ENCODE assay signal across 21 mouse cellular contexts in genomic region chr5:17468120-17468519, GRCm38 (mm10). TPM values are rescaled to one million over a fixed set of nuclear protein-coding genes. Genes with fewer than 3 reads are reported as not detected.
A peak's percentile ranks its signal among the peaks of the same experiment; 100 is the strongest.
DNase-seq lines count a peak whose midpoint lies in the region; ATAC-seq and TF ChIP-seq lines count a peak whose summit lies in the region.
"Not testable (repeated sequence)": the region's sequence is repeated elsewhere in the genome, so short reads cannot be mapped to it uniquely, and the experiment has no call there.
"Had no signal": no experiment of that assay in that cellular context is flagged by ENCODE, and none has a peak within 500 bp of the region (broad histone marks: within the 10 kb centered on the region; RNA-seq: fewer than 3 reads in every experiment).

No protein-coding gene starts in this region.

- TF ChIP-seq EP300 in liver, postnatal 0 days (IDR thresholded peaks at IDR 0.05; ENCODE audit: low read depth); stomach, postnatal 0 days (optimal IDR thresholded peaks at IDR 0.05): not testable (repeated sequence)

- H3K27ac ChIP-seq in forebrain, embryonic 10.5 days; heart, embryonic 10.5 days; liver, postnatal 0 days (ENCODE audit: low read depth); stomach, postnatal 0 days (replicated peaks): not testable (repeated sequence)

- H3K4me2 ChIP-seq in liver, postnatal 0 days (ENCODE audit: low read depth, low read length); stomach, postnatal 0 days (replicated peaks; ENCODE audit: low read depth): not testable (repeated sequence)

- WGBS in forebrain, embryonic 10.5 days, result 69% methylated on average over 4 of the region's 4 CpGs
- WGBS in heart, embryonic 10.5 days, result 63% methylated on average over 4 of the region's 4 CpGs
- 72% methylated on average over 4 of the region's 4 CpGs for WGBS in liver, postnatal 0 days (ENCODE audit: insufficient replicate concordance)
- 58% methylated on average over 4 of the region's 4 CpGs for WGBS in stomach, postnatal 0 days

- H3K9ac ChIP-seq in liver, postnatal 0 days (replicated peaks); stomach, postnatal 0 days (ENCODE audit: low read length): not testable (repeated sequence)

- not testable (repeated sequence) for H3K4me1 ChIP-seq in forebrain, embryonic 10.5 days; heart, embryonic 10.5 days; liver, postnatal 0 days (ENCODE audit: insufficient read depth); stomach, postnatal 0 days (replicated peaks; ENCODE audit: control insufficient read depth, insufficient read depth)

- H3K27me3 ChIP-seq in forebrain, embryonic 10.5 days (ENCODE audit: poor library complexity, severe bottlenecking); heart, embryonic 10.5 days (ENCODE audit: insufficient read depth, poor library complexity, severe bottlenecking); liver, postnatal 0 days (ENCODE audit: insufficient read depth, low read length); stomach, postnatal 0 days (ENCODE audit: control insufficient read depth, insufficient read depth, low read length): not testable (repeated sequence)

- H3K36me3 ChIP-seq in forebrain, embryonic 10.5 days (replicated peaks); heart, embryonic 10.5 days; liver, postnatal 0 days (replicated peaks; ENCODE audit: insufficient read depth, low read length); stomach, postnatal 0 days (ENCODE audit: control insufficient read depth, insufficient read depth, low read length): not testable (repeated sequence)

- H3K9me3 ChIP-seq in forebrain, embryonic 10.5 days; heart, embryonic 10.5 days; liver, postnatal 0 days (ENCODE audit: low read length); stomach, postnatal 0 days (ENCODE audit: control insufficient read depth, low read length): not testable (repeated sequence)

- H3K4me3 ChIP-seq in forebrain, embryonic 10.5 days; heart, embryonic 10.5 days; liver, postnatal 0 days (ENCODE audit: low read depth, low read length); stomach, postnatal 0 days (ENCODE audit: low read depth, low read length): not testable (repeated sequence)

- DNase-seq in MN1 (ENCODE audit: low spot score) (peak; percentile 7), adipocyte (ENCODE audit: low spot score) (peak; percentile 8)
- peak; percentile 16 for DNase-seq in forebrain, embryonic 10.5 days (ENCODE audit: extremely low spot score, low spot score)
- DNase-seq in heart, embryonic 10.5 days (ENCODE audit: low spot score), result peak; percentile 77
- peak; percentile 20 for DNase-seq in liver, postnatal 0 days
- peak; percentile 23 for DNase-seq in stomach, postnatal 0 days (ENCODE audit: low spot score)

- not testable (repeated sequence) for ATAC-seq in liver, postnatal 0 days; stomach, postnatal 0 days (ENCODE audit: low FRiP score, low TSS enrichment)

- TF ChIP-seq CTCF in liver, postnatal 0 days (IDR thresholded peaks at IDR 0.05; ENCODE audit: low read depth); stomach, postnatal 0 days (IDR thresholded peaks at IDR 0.05; ENCODE audit: low read depth): not testable (repeated sequence)

RNA-seq across cellular contexts. Expression of gene Speer4f1, which starts 7.8 kb away (rescaled TPM):
- polyA plus RNA-seq in forebrain, embryonic 10.5 days (2016; fragmentation: Nextera tagmentation; extraction: Ambion mirVana), result not detected in 2 replicates
- polyA plus RNA-seq in heart, embryonic 10.5 days (2016; fragmentation: Nextera tagmentation; extraction: Ambion mirVana), result not detected in 2 replicates
- not detected in 2 replicates for polyA plus RNA-seq in liver, postnatal 0 days (2015; fragmentation: Nextera tagmentation; extraction: Ambion mirVana)
- polyA plus RNA-seq in stomach, postnatal 0 days (2015; fragmentation: Nextera tagmentation; extraction: Ambion mirVana), result not detected in 2 replicates
- polyA plus RNA-seq: activated CD4-positive, CD25-positive, alpha-beta regulatory T cell, adult 4 months; adrenal gland, adult 2 months; brain, embryonic 14.5 days; C2C12; CD4-positive, CD25-positive, alpha-beta regulatory T cell, adult 4 months; cerebellum, adult 2 months; cortical plate, adult 2 months; embryonic facial prominence, embryonic 10.5 days; embryonic facial prominence, embryonic 12.5 days; embryonic facial prominence, embryonic 14.5 days; forebrain, embryonic 13.5 days; forebrain, embryonic 15.5 days; forebrain, postnatal 0 days; G1E; Patski had no signal

Comparison
In these comparisons a context has a peak if more than half of its experiments do, and no peak if none do; other contexts are left out.
1. DNase-seq: peak in every context shown above with its lines; median percentile 77 in heart, embryonic 10.5 days; 23 in stomach, postnatal 0 days; 20 in liver, postnatal 0 days; 16 in forebrain, embryonic 10.5 days; 8 in adipocyte; 7 in MN1.